Mouse (Mus musculus) C2C12 (cell line): ENCODE data around the gene Pms2.

Source experiments
- CEBPB ChIP-seq: IDR thresholded peaks from one replicate; pipeline ENCODE4 v1.6.1; 2011; ENCODE audit warnings: low read depth, mild to moderate bottlenecking, control low read depth, moderate library complexity
- CTCF ChIP-seq: IDR thresholded peaks from one replicate; pipeline ENCODE4 v1.5.1; 2011; ENCODE audit not compliant: control insufficient read depth, insufficient read depth, insufficient read length
- MAX ChIP-seq: IDR thresholded peaks from one replicate; pipeline ENCODE4 v1.6.1; 2011; ENCODE audit warnings: mild to moderate bottlenecking, control low read depth
- USF1 ChIP-seq: IDR thresholded peaks from one replicate; pipeline ENCODE4 v1.6.1; 2011; ENCODE audit warnings: low read depth, mild to moderate bottlenecking, control low read depth, moderate library complexity

DNA sequence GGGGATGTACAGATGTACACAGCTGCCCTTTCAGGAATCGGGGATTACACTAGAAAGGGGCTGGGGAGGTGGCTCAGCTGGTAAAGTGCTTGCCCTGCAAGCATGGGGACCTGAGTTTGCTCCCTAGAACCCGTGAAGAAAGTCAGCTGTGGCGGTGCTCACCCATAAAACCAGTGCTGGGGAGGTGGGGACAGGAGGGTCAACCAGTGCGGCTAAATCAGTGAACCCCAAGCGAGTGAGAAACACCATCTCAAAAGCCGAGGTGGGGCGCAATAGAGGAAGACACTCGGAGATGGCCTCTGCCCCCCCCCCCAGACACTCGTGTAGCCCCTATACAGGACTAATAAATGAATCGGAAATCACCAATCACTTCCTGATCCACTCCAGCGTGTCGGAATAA lies 56.9 kb downstream of the Pms2 start:
- no peak for TF ChIP-seq CTCF
- no peak for TF ChIP-seq USF1
- no peak for TF ChIP-seq CEBPB
- TF ChIP-seq MAX, result no peak
